Mouse (Mus musculus): ENCODE measurements around the gene Nfe2l3. TPM values are rescaled to one million over a fixed set of nuclear protein-coding genes. Genes with fewer than 3 reads are reported as not detected.
"Not testable (repeated sequence)": the region's sequence is repeated elsewhere in the genome, so short reads cannot be mapped to it uniquely, and the experiment has no call there.

Gene Nfe2l3
- total and polyA plus RNA-seq, 2 experiments from 2014 or later = 5.3 to 11.5 TPM

DNA sequence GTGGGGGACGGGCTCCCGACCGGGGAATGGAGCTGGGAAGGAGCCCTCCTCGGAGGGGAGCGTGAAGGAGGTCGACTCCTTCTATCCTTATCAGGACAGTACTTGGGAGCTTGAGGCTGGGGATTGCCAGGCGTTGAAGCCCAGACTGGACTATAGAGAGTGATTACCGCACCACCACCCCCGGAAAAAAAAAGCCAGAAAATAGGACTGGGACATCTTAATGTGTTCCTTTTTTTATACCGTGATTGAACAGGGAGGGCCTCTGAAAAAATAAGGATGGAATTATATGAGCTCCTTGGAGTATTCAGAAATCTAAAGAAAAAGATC lies 38.7 kb downstream of the Nfe2l3 start:
- WGBS = 0% methylated on average over 10 of the region's 10 CpGs
- no peak; the same call in 1 of the 2 replicates for ATAC-seq
- no peak for TF ChIP-seq CTCF (IDR thresholded peaks at IDR 0.05; ENCODE audit: low read depth)

DNA sequence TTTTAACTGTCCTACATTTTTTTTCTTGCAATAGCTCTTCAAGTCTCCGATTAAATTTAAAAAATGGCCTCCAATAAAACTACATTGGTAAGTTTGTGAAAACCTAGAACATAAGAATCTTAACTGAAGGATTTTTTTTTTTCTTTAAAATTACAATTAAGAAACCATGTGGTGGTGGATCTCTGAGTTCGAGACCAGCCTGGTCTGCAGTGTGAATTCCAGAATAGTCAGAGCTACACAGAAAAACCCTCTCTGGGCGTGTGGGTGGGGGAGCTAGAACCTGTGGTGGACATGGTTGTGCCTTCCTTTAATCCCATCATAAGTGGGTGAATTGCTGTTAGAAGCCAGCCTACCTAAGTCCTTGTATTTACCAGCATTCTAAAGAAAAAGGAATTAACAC lies 39.3 kb downstream of the Nfe2l3 start:
- WGBS = 12% methylated on average over 3 of the region's 3 CpGs
- no peak for TF ChIP-seq CTCF (IDR thresholded peaks at IDR 0.05; ENCODE audit: low read depth)
- H3K36me3 ChIP-seq (ENCODE audit: insufficient read depth, low read length) = peaks cover 12% of the 10 kb centered on the region; the same call in 1 of the 2 replicates
- no peak for DNase-seq (ENCODE audit: low spot score)
- H3K4me3 ChIP-seq (ENCODE audit: low read length) = peak overlapping the region; percentile 100
- ATAC-seq = no peak
- H3K9me3 ChIP-seq (ENCODE audit: low read length) = no peaks in the 10 kb centered on the region
- peak overlapping the region; percentile 43 for H3K9ac ChIP-seq (replicated peaks; ENCODE audit: low read length)
- peak overlapping the region; percentile 61 for H3K4me2 ChIP-seq (ENCODE audit: low read depth, low read length)
- no peaks in the 10 kb centered on the region for H3K27me3 ChIP-seq (ENCODE audit: insufficient read depth, low read length)
- H3K27ac ChIP-seq = 0 out of 2 replicates have a peak overlapping the region, but pooled peaks have one; percentile 5
- H3K4me1 ChIP-seq (ENCODE audit: insufficient read depth, low read length) = peaks cover 11% of the 10 kb centered on the region; the same call in 1 of the 2 replicates

More for the DNA sequence above, 38.7 kb downstream of the Nfe2l3 start:
- Histone ChIP-seq H3K9ac (replicated peaks; ENCODE audit: low read length) (peak overlapping the region; percentile 100), H3K4me1 (ENCODE audit: insufficient read depth, low read length) (peaks cover 12% of the 10 kb centered on the region), H3K27ac (peak overlapping the region; percentile 100), H3K4me2 (ENCODE audit: low read depth, low read length) (peak overlapping the region; percentile 61), H3K4me3 (ENCODE audit: low read length) (peak overlapping the region; percentile 100), H3K9me3 (ENCODE audit: low read length) (no peaks in the 10 kb centered on the region), H3K36me3 (ENCODE audit: insufficient read depth, low read length) (peaks cover 11% of the 10 kb centered on the region), H3K27me3 (ENCODE audit: insufficient read depth, low read length) (no peaks in the 10 kb centered on the region)
- no peak for DNase-seq (ENCODE audit: low spot score)

DNA sequence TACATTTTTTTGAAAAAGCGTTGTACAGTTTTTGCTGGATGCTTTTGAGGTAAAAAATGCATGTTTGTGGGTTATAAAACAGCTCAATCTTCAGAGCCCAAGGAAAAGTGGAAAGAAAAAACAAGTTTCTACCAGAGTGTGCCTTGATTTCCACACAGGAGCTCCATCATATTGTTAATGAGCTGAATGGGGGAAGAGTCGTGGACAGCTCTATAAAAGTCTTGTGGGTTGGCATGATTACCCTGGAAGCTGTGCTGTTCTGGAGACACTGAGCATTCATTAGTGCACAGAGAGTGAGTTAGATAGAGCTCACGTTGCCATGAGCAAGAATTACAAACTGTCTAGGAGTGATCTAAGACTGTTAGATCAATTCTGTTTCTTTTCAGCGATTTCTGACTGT lies 39.7 kb downstream of the Nfe2l3 start:
- 37% methylated on average over 4 of the region's 4 CpGs for WGBS
- Histone ChIP-seq H3K9ac (replicated peaks; ENCODE audit: low read length) (peak overlapping the region; percentile 43), H3K4me3 (ENCODE audit: low read length) (peak overlapping the region; percentile 100), H3K4me2 (ENCODE audit: low read depth, low read length) (peak overlapping the region; percentile 61), H3K27me3 (ENCODE audit: insufficient read depth, low read length) (no peaks in the 10 kb centered on the region), H3K27ac (0 out of 2 replicates have a peak overlapping the region, but pooled peaks have one; percentile 5), H3K9me3 (ENCODE audit: low read length) (no peaks in the 10 kb centered on the region), H3K36me3 (ENCODE audit: insufficient read depth, low read length) (peaks cover 12% of the 10 kb centered on the region; the same call in 1 of the 2 replicates), H3K4me1 (ENCODE audit: insufficient read depth, low read length) (peaks cover 7% of the 10 kb centered on the region; the same call in 1 of the 2 replicates)
- TF ChIP-seq CTCF (IDR thresholded peaks at IDR 0.05; ENCODE audit: low read depth) = no peak
- DNase-seq (ENCODE audit: low spot score) = no peak
- no peak for ATAC-seq

DNA sequence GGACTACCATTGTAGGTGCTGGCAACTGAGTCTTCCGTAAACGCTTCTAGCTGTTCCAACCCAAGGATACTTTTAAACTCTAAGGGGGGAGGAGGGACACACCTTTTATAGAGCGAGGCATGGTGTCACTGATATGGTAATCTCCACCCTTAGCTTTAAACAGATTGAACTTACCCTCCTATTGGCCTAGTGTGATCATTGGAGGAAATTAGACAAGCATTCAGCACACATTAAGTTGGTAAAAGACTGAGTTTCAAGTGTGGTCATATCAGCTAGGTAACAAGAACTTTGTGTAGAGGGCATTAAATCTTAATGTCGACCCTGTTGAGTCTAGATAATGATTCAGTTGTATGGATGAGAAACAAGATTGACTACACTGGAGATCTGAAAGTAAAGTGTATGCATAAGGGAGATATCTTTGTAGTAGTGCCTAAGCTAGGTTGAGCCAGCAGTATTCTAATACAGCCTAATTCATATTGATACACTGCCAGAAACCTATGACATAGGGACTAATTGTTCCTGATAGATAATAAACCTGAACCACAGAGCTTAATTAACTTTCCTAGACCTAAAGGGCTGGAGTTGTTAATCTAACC lies 46.8 kb downstream of the Nfe2l3 start:
- Histone ChIP-seq H3K4me2 (ENCODE audit: low read depth, low read length) (no peak overlapping the region), H3K4me1 (ENCODE audit: insufficient read depth, low read length) (no peaks in the 10 kb centered on the region), H3K9me3 (ENCODE audit: low read length) (no peaks in the 10 kb centered on the region), H3K27ac (no peak overlapping the region), H3K4me3 (ENCODE audit: low read length) (no peak overlapping the region), H3K27me3 (ENCODE audit: insufficient read depth, low read length) (no peaks in the 10 kb centered on the region), H3K36me3 (ENCODE audit: insufficient read depth, low read length) (peaks cover 43% of the 10 kb centered on the region), H3K9ac (replicated peaks; ENCODE audit: low read length) (no peak overlapping the region)
- DNase-seq (ENCODE audit: low spot score) (no peak), ATAC-seq (no peak)
- 96% methylated on average over 4 of the region's 4 CpGs for WGBS
- TF ChIP-seq CTCF (IDR thresholded peaks at IDR 0.05; ENCODE audit: low read depth) = no peak

DNA sequence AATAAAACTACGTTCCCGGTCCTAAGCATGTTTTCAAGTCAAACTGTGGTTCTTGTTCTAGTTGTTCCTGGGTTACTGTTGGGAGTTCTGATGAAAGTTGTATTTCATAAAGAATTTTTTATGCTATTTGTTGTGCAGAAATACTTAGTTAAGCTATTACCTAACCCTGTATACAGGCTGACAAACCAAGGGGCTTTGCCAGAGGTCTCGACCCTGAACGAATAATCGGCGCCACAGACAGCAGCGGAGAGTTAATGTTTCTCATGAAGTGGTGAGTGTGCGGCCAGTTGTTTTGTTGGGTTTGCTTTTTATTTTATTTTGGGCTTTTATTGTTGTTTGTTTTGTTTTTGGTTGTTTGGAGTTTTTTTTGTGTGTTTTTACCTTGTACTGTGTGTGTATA lies 49.1 kb downstream of the Nfe2l3 start:
- Histone ChIP-seq H3K4me2 (ENCODE audit: low read depth, low read length) (no peak overlapping the region), H3K36me3 (ENCODE audit: insufficient read depth, low read length) (peaks cover 33% of the 10 kb centered on the region), H3K9ac (replicated peaks; ENCODE audit: low read length) (no peak overlapping the region), H3K9me3 (ENCODE audit: low read length) (no peaks in the 10 kb centered on the region), H3K27ac (no peak overlapping the region), H3K27me3 (ENCODE audit: insufficient read depth, low read length) (no peaks in the 10 kb centered on the region), H3K4me3 (ENCODE audit: low read length) (no peak overlapping the region), H3K4me1 (ENCODE audit: insufficient read depth, low read length) (no peaks in the 10 kb centered on the region)
- DNase-seq (ENCODE audit: low spot score) (no peak), ATAC-seq (no peak)
- no peak for TF ChIP-seq CTCF (IDR thresholded peaks at IDR 0.05; ENCODE audit: low read depth)
- WGBS = 93% methylated on average over 8 of the region's 8 CpGs

DNA sequence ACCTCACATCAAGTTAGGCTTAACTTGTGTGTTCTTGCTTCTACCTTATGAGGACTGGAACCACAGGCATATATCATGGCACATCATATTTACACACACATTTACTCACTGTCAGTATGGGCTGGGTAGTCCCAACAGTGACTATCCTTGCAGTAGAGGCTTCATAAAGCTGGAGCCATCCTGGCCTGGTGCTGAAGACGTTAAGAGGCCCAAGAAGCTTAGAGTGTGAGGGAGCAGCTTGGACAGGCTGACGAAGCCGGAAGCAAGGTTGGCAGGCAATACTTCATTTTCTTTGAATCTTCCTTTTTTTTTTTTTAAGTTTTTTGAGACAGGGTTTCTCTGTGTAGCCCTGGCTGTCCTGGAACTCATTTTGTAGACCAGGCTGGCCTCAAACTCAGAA lies 51.4 kb downstream of the Nfe2l3 start:
- no peak overlapping the region for H3K9ac ChIP-seq (replicated peaks; ENCODE audit: low read length)
- no peaks in the 10 kb centered on the region for H3K4me1 ChIP-seq (ENCODE audit: insufficient read depth, low read length)
- ATAC-seq (no peak), DNase-seq (ENCODE audit: low spot score) (no peak)
- H3K4me3 ChIP-seq (ENCODE audit: low read length) = no peak overlapping the region
- TF ChIP-seq CTCF (IDR thresholded peaks at IDR 0.05; ENCODE audit: low read depth) = no peak
- H3K4me2 ChIP-seq (ENCODE audit: low read depth, low read length) = no peak overlapping the region
- 92% methylated on average over 3 of the region's 3 CpGs for WGBS
- H3K36me3 ChIP-seq (ENCODE audit: insufficient read depth, low read length) = peaks cover 26% of the 10 kb centered on the region
- no peak overlapping the region for H3K27ac ChIP-seq
- no peaks in the 10 kb centered on the region for H3K9me3 ChIP-seq (ENCODE audit: low read length)
- H3K27me3 ChIP-seq (ENCODE audit: insufficient read depth, low read length) = no peaks in the 10 kb centered on the region

DNA sequence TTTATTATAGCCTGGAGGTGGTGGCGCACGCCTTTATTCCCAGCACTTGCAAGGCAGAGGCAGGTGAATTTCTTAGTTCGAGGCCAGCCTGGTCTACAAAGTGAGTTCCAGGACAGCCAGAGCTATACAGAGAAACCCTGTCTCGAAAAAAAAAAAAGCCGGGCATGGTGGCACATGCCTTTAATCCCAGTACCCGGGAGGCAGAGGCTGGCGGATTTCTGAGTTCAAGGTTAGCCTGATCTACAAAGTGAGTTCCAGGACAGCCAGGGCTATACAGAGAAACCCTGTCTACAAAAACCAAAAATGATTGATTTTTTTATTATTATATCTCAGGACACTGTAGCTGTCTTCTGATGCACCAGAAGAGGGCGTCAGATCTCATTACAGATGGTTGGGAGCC lies 52.1 kb downstream of the Nfe2l3 start:
- not testable (repeated sequence) for H3K27ac ChIP-seq; ATAC-seq; H3K4me2 ChIP-seq (ENCODE audit: low read depth, low read length); H3K4me1 ChIP-seq (ENCODE audit: insufficient read depth, low read length); H3K27me3 ChIP-seq (ENCODE audit: insufficient read depth, low read length); H3K9me3 ChIP-seq (ENCODE audit: low read length); H3K4me3 ChIP-seq (ENCODE audit: low read length); H3K9ac ChIP-seq (replicated peaks; ENCODE audit: low read length); DNase-seq (ENCODE audit: low spot score)
- WGBS = 88% methylated on average over 8 of the region's 8 CpGs
- H3K36me3 ChIP-seq (ENCODE audit: insufficient read depth, low read length) = peaks cover 20% of the 10 kb centered on the region
- 0 out of 2 replicates have a peak, but pooled peaks have one; percentile 9 for TF ChIP-seq CTCF (IDR thresholded peaks at IDR 0.05; ENCODE audit: low read depth)

All from hindbrain, postnatal 0 days (tissue).